Mouse (Mus musculus) kidney, adult 9 months (tissue): ENCODE measurements at regions not wholly inside any gene's neighbourhood (a gene's known extent, or its start where the extent isn't known, plus 50 kb on each side); places are given as distances from the start of the nearest gene placed in this dataset.

ENCODE experiments used
- DNase-seq: peaks from one replicate; pipeline ENCODE4 v3.0.0; 2022

DNA sequence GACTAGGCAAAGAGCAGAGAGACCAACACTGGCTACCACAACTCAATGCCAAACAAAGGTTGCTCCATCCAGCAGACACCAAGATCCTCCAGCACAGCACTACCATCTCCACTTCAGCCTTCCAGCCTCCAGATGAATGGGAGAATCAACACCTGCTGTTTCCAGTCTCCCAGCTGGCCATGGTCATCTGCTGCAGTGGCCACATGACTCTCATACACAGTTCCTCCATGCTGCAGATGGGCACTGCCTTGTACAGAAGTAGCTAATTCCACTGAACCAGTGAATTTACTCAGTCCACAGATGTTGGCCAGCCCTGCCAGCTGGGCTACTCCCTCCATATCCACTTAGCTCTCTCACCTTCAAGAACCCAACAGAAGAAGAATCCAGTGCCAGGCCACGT lies 63.0 kb upstream of the Vstm5 start:
- no peak for DNase-seq

DNA sequence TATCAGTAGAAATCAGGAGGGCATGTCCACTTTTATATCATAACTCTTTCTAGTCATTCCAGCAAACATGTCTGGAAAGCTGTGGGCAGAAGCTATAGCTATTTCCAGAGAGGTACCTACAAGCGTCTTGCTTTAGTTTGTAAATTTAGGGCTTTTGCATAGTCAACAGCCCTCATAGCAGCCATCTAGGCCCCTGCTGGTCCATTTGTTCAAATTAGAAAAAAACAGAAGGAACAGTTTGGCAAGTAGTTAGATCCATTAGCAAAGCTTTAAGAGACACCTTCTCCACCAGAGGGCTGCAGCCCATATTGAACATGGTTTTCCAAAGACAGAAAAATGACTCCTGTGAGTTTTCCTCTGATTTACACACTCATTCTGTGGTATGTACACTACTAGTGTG lies 63.4 kb upstream of the Vstm5 start:
- no peak for DNase-seq

DNA sequence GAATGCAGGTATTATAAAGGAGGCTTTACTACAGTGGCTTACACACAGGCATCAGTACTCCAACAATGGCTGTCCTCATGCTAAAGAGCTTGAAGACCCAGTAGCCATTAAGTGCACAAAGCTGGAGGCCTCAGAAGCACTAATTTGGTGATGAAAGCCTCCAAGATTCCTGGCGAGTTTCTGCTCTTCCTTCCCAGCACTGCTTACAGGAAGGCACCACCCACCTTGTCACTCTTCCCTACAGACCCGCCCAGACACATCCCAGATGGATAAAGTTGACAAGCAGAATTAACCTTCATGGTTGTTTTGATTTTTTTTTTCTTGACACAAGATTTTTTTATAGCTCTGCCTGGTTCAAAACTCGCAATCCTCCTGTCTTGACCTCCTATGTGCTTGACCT lies 59.0 kb upstream of the Hephl1 start:
- DNase-seq = no peak

DNA sequence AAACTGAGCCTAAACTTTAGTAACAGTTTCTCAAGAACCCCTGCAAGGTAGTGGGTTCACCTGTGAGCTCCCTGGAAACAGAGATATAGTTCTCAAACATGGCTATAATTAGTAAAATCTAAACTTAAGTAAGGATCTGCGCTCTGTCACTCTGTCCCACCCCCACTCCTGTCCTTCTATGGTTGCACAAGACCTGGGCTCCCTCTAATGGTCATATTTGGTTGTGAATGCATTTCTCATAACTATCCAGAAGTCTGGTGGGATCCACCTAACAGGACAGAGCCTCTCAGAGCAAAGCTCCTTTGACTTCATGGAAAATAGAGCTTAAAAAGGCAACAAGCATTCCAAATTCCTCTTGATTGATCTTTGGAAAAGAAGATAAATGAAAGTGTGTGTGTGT lies 57.8 kb upstream of the Hephl1 start:
- peak; percentile 6 for DNase-seq

DNA sequence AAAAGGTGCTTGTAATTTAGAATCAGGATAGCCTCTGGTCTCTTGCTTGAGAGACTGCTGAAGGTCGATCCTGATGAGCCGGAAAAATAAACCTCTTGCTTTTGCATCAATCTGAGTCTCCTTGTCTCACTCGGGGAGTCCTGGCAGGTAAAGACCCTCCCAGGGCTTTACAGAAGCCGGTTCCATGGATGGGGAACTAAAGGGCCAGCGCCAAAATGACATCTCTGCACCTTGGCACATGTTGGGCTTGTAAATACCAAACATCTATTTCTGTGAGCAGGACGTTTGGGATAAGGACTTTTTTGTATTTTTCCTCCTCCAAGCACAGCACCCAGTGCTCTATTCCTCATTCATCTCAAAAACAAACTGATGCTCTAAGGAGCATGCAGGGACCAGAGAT lies 57.1 kb upstream of the Hephl1 start:
- DNase-seq = no peak

DNA sequence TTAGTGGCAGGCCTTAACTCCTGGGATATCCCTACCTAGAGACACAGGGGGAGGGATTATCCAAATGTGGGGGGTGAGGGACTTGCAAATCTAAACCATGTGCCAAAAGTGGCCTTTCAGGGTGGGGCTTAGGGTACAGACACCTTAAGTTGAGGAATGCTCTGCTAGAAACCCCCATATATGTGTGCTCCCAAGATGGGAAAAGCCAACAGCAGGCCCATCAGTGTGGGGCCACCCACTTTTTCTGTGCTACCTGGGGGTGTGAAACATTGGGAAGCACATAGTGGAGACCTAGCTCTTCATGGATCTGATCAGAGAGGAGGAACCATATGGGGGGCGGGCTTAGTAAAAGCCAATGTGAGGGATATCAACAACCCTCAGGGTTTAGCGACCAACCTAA lies 55.0 kb upstream of the Hephl1 start:
- no peak for DNase-seq

DNA sequence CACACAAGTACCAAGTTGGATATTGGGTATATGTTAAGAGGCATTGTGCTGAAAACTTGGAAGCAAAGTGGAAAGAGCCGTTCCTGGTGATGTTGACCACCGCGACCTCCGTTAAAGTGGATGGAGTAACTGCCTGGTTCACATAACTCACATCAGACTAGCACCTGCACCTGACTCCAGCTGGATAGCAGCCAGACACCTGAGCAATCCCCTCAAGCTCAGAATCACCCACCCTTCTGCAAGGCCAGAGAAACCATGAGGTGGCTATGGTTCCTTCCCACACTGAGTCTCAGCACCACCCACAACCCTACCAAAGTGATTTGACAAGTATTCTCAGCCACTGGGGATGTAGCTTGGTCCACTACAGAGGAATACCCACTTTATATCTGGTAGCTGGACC lies 54.6 kb upstream of the Hephl1 start:
- DNase-seq = no peak
